Mouse (Mus musculus): ENCODE measurements at regions not wholly inside any gene's neighbourhood (a gene's known extent, or its start where the extent isn't known, plus 50 kb on each side); places are given as distances from the start of the nearest gene placed in this dataset.
A peak's percentile ranks its signal among the peaks of the same experiment; 100 is the strongest.

DNA sequence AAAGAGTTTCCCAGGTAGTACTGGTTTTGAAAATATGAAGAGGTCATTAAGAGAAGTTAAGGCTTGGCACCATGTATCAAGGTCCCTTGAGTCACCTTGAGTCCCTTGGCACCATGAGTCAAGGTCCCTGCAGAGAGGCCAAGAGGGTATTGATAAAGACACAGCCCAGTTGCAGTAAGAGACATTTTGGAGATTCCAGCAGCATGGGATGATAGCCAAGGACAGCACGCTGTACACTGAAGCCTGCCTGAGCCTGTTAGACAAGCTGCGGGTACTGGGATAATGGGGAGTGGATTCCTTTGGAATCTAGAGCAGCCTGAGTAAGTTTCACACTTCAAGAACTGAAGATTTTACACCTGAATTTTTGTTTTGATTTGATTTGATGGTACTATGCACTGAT lies 468.4 kb downstream of the Htr1a start:
- TF ChIP-seq CTCF (IDR thresholded peaks at IDR 0.05; ENCODE audit: borderline replicate concordance, extremely low read depth, insufficient read depth, insufficient read length), result no peak
- TF ChIP-seq POLR2A (IDR thresholded peaks at IDR 0.05; ENCODE audit: borderline replicate concordance, extremely low read depth, insufficient read depth, insufficient read length, poor library complexity, severe bottlenecking), result no peak
- DNase-seq (ENCODE audit: low read depth), result no peak

DNA sequence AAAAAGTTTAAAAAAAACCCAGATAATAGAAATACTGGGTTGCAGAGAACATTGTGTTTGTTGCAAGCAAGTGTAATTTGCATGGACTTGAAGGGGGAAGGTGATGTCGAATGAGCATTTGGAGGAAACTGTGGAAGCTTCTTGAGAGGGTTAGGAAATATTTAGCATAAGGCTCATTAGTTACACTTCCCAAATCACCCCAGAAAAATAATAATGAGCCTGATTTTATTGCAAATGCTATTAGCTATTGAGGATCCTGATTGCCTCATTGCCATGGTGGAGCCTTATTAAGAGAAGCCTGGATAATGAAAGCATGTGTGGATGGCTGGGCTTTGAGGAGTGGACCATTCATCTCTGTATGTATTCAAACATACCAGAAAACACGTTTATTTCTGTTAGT lies 473.3 kb downstream of the Htr1a start:
- DNase-seq (ENCODE audit: low read depth), result peak; percentile 59
- TF ChIP-seq CTCF (IDR thresholded peaks at IDR 0.05; ENCODE audit: borderline replicate concordance, extremely low read depth, insufficient read depth, insufficient read length) (no peak), POLR2A (IDR thresholded peaks at IDR 0.05; ENCODE audit: borderline replicate concordance, extremely low read depth, insufficient read depth, insufficient read length, poor library complexity, severe bottlenecking) (no peak)

DNA sequence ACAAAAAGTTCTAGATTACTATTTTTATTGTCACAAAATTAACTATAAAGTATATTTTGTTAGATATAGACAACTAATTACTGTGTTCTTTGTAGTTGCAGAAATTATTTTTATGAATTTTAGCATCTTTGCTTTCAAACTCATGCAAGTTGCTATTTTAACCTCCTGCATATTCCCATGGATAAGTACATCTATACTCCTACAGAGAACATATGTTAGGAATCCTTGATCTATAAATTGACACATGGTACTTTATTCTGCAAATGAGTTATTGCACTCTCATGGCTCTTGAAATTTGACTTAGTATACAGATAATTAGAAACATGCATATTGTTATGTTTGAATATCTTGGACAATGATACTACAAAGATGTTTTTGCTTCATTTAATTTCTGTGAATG lies 478.2 kb downstream of the Htr1a start:
- no peak for DNase-seq (ENCODE audit: low read depth)
- TF ChIP-seq CTCF (IDR thresholded peaks at IDR 0.05; ENCODE audit: borderline replicate concordance, extremely low read depth, insufficient read depth, insufficient read length) (no peak), POLR2A (IDR thresholded peaks at IDR 0.05; ENCODE audit: borderline replicate concordance, extremely low read depth, insufficient read depth, insufficient read length, poor library complexity, severe bottlenecking) (no peak)

- no peak for TF ChIP-seq POLR2A (IDR thresholded peaks at IDR 0.05; ENCODE audit: borderline replicate concordance, extremely low read depth, insufficient read depth, insufficient read length, poor library complexity, severe bottlenecking)
- no peak for TF ChIP-seq CTCF (IDR thresholded peaks at IDR 0.05; ENCODE audit: borderline replicate concordance, extremely low read depth, insufficient read depth, insufficient read length)
- DNase-seq (ENCODE audit: low read depth), result peak; percentile 2
These were observed 494.3 kb downstream of the Htr1a start for GRCm38 (mm10) chr13:105937780-105938179.
